ENCODE assay signal across 10 mouse cellular contexts in the genomic region with DNA sequence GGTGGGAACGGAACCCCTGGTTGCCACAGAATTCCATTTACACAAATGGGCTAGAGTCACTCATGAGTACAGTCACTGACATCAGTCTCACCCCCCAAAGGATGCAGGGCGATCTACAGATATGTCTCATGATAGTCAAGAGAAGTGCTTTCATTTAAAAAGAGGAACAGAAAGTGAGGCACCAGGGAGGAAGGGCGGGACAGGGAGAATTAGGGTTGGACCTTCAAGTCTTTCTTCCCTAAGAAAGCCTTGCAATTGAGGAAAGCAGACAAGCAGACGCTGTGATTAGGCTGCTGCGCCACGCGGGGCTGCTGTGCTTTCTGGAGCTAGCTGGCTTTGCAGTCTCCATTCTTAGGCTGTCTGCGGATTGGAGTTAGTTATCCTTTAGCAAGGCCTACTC. TPM values are rescaled to one million over a fixed set of nuclear protein-coding genes. Genes with fewer than 3 reads are reported as not detected.
DNase-seq lines count a peak whose midpoint lies in the region; ATAC-seq and TF ChIP-seq lines count a peak whose summit lies in the region.
"Had no signal": no experiment of that assay in that cellular context is flagged by ENCODE, and none has a peak within 500 bp of the region (broad histone marks: within the 10 kb centered on the region; RNA-seq: fewer than 3 reads in every experiment).

No protein-coding gene starts in this region.

- TF ChIP-seq EP300 in stomach, postnatal 0 days (optimal IDR thresholded peaks at IDR 0.05), result no peak

- WGBS in stomach, postnatal 0 days, result 58% methylated on average over 8 of the region's 8 CpGs
- 52% methylated on average over 8 of the region's 8 CpGs for WGBS in forebrain, embryonic 13.5 days

- peak; percentile 13; the same call in 1 of the 2 replicates for TF ChIP-seq CTCF in stomach, postnatal 0 days (IDR thresholded peaks at IDR 0.05; ENCODE audit: low read depth)

- H3K27ac ChIP-seq in stomach, postnatal 0 days (replicated peaks), result no peak overlapping the region
- H3K27ac ChIP-seq in forebrain, embryonic 13.5 days, result no peak overlapping the region
- H3K27ac ChIP-seq: neural tube, embryonic 15.5 days had no signal

- H3K27me3 ChIP-seq in stomach, postnatal 0 days (ENCODE audit: control insufficient read depth, insufficient read depth, low read length), result no peaks in the 10 kb centered on the region
- no peaks in the 10 kb centered on the region for H3K27me3 ChIP-seq in forebrain, embryonic 13.5 days
- H3K27me3 ChIP-seq: neural tube, embryonic 15.5 days had no signal

- no peaks in the 10 kb centered on the region for H3K9me3 ChIP-seq in stomach, postnatal 0 days (ENCODE audit: control insufficient read depth, low read length)
- H3K9me3 ChIP-seq in forebrain, embryonic 13.5 days (replicated peaks), result no peaks in the 10 kb centered on the region
- H3K9me3 ChIP-seq: neural tube, embryonic 15.5 days had no signal

- no peak overlapping the region for H3K9ac ChIP-seq in stomach, postnatal 0 days (ENCODE audit: low read length)
- no peak overlapping the region for H3K9ac ChIP-seq in forebrain, embryonic 13.5 days
- H3K9ac ChIP-seq: neural tube, embryonic 15.5 days had no signal

- peak; percentile 75 for ATAC-seq in granulocyte monocyte progenitor cell, adult 5-6 weeks (replicated peaks; ENCODE audit: poor library complexity, severe bottlenecking)
- no peak for ATAC-seq in stomach, postnatal 0 days (ENCODE audit: low FRiP score, low TSS enrichment)
- ATAC-seq in forebrain, embryonic 13.5 days, result no peak

- no peak overlapping the region for H3K4me3 ChIP-seq in stomach, postnatal 0 days (ENCODE audit: low read depth, low read length)
- no peak overlapping the region for H3K4me3 ChIP-seq in forebrain, embryonic 13.5 days
- H3K4me3 ChIP-seq: neural tube, embryonic 15.5 days had no signal

- H3K4me1 ChIP-seq in stomach, postnatal 0 days (replicated peaks; ENCODE audit: control insufficient read depth, insufficient read depth), result no peaks in the 10 kb centered on the region
- H3K4me1 ChIP-seq in forebrain, embryonic 13.5 days, result 0 out of 2 replicates have a peak, but pooled peaks cover 3% of the 10 kb centered on the region

- peak; percentile 49 to 63 for DNase-seq in heart, adult 18-20 months
- DNase-seq in heart, postnatal 14 days, result no peak
- peak; percentile 36 for DNase-seq in right cerebral cortex, postnatal 14 days
- no peak for DNase-seq in right cerebral cortex, adult 2 months (ENCODE audit: low spot score in 2 of 2)
- DNase-seq in stomach, postnatal 0 days (ENCODE audit: low spot score), result no peak
- DNase-seq: cerebellum, adult 11 months had no signal

- no peaks in the 10 kb centered on the region for H3K36me3 ChIP-seq in stomach, postnatal 0 days (ENCODE audit: control insufficient read depth, insufficient read depth, low read length)
- no peaks in the 10 kb centered on the region for H3K36me3 ChIP-seq in forebrain, embryonic 13.5 days (ENCODE audit: poor library complexity, severe bottlenecking)
- H3K36me3 ChIP-seq: neural tube, embryonic 15.5 days had no signal

- intact Hi-C loops in heart, postnatal 14 days (cut with DNase I), result no loop called here

- no peak overlapping the region for H3K4me2 ChIP-seq in stomach, postnatal 0 days (replicated peaks; ENCODE audit: low read depth)
- no peak overlapping the region for H3K4me2 ChIP-seq in forebrain, embryonic 13.5 days
- H3K4me2 ChIP-seq: midbrain, embryonic 11.5 days; neural tube, embryonic 15.5 days had no signal

RNA-seq across cellular contexts. Expression of a gene that starts 8.2 kb away (rescaled TPM):
- total RNA-seq in heart, adult 18-20 months (2021), result 10 to 100 TPM; 55.4 to 77.7 TPM
- total RNA-seq in heart, postnatal 14 days (2021), result 10 to 100 TPM; 43.3 to 46.4 TPM
- total RNA-seq in granulocyte monocyte progenitor cell, adult 5-6 weeks (2014; fragmentation: Nextera tagmentation), result not detected in 2 replicates
- total RNA-seq in granulocyte monocyte progenitor cell, adult 5-6 weeks (2017), result not detected in 2 replicates
- 28.4 and 30.2 TPM in 2 replicates for polyA plus RNA-seq in stomach, postnatal 0 days (2015; fragmentation: Nextera tagmentation; extraction: Ambion mirVana)
- 5.5 and 5.6 TPM in 2 replicates for polyA plus RNA-seq in forebrain, embryonic 13.5 days (2015; fragmentation: Nextera tagmentation; extraction: Ambion mirVana)

RNA-seq across cellular contexts. Expression of a gene that starts 22.9 kb away (rescaled TPM):
- total RNA-seq in heart, adult 18-20 months (2021), result 10 to 100 TPM; 30.2 to 31.9 TPM
- total RNA-seq in heart, postnatal 14 days (2021), result 10 to 100 TPM; 29.9 to 33.2 TPM
- total RNA-seq in granulocyte monocyte progenitor cell, adult 5-6 weeks (2014; fragmentation: Nextera tagmentation), result 0.70 and 4.5 TPM in 2 replicates
- total RNA-seq in granulocyte monocyte progenitor cell, adult 5-6 weeks (2017), result 0.47 TPM in 1 of 2 replicates, not detected in the other
- 55.5 and 58.6 TPM in 2 replicates for polyA plus RNA-seq in stomach, postnatal 0 days (2015; fragmentation: Nextera tagmentation; extraction: Ambion mirVana)
- 36.2 and 38.3 TPM in 2 replicates for polyA plus RNA-seq in forebrain, embryonic 13.5 days (2015; fragmentation: Nextera tagmentation; extraction: Ambion mirVana)

Comparison
In these comparisons a context has a peak if more than half of its experiments do, and no peak if none do; other contexts are left out.
1. DNase-seq: peak in heart, adult 18-20 months (2 of 2) and right cerebral cortex, postnatal 14 days (single experiment); none in heart, postnatal 14 days (0 of 2), right cerebral cortex, adult 2 months (0 of 2) and stomach, postnatal 0 days (single experiment).
2. RNA of a gene that starts 8.2 kb away (total RNA-seq): 55.4 to 77.7 TPM in heart, adult 18-20 months and 43.3 to 46.4 TPM in heart, postnatal 14 days; not detected in granulocyte monocyte progenitor cell, adult 5-6 weeks; every median in the first group is over 10 times any median in the second.
3. RNA of a gene that starts 22.9 kb away (total RNA-seq): 29.9 to 33.2 TPM in heart, postnatal 14 days and 30.2 to 31.9 TPM in heart, adult 18-20 months; 0.47 to 4.5 TPM in granulocyte monocyte progenitor cell, adult 5-6 weeks; every median in the first group is over 4 times any median in the second.